Mouse (Mus musculus): ENCODE measurements around the gene Olfr90.
"Not testable (repeated sequence)": the region's sequence is repeated elsewhere in the genome, so short reads cannot be mapped to it uniquely, and the experiment has no call there.

Olfr90 gene

DNA sequence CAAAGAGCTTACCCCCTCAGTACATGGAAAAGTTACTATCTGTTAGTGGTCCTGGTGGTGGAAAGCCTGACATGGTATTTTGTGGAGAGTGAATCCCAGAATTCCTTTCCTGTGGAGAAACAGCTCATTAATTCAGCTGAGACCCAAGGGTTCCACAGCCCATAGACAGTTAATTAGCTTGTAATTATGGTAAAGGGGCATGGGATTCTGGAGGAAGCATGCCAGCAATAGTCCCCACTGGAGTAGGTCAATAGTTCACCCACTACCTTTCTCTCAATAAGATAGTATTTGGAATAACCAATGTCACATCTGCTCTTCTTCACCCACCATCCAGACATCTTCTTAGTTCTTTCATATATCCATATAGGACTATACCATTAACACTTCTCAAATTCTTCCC lies at the start of gene Olfr90:
Olfr90 (minus strand) TSS at position 101 of the 400 bp plus-strand sequence.
- DNase-seq, result no peak

- not testable (repeated sequence) for DNase-seq
Observed at GRCm38 (mm10) chr17:37131366-37131765, 43.1 kb upstream of the Olfr90 start.

GRCm38 (mm10) chr17:37119988-37120387 lies 31.7 kb upstream of the Olfr90 start, which contains the start of gene Olfr92:
TSS of gene Olfr92 (minus strand) at chr17:37120088.
- DNase-seq, result no peak

DNA sequence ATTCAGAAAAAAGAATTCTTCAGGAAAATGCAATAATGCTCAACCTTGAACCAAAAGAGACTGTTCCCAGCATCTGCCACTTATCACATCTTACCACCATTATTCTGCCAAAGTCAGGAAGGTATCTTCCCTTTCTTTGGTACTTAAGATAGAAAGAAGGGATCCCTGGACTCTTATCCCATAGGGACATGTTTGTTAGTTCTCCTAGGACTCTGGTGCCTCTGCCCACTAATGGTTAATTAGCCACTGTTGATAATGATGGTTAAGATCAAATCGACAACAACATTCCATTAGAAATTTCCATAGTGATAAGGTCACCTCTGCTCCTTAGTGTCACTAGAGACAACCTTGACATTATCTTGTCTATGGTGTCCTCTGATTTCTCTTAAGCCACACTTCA lies 9.9 kb upstream of the Olfr90 start, which contains the start of gene Olfr91:
Olfr91 (minus strand) TSS at position 101 of the 400 bp plus-strand sequence.
- no peak for DNase-seq

- DNase-seq, result no peak
Observed at GRCm38 (mm10) chr17:37093289-37093688, 5.0 kb upstream of the Olfr90 start.

DNA sequence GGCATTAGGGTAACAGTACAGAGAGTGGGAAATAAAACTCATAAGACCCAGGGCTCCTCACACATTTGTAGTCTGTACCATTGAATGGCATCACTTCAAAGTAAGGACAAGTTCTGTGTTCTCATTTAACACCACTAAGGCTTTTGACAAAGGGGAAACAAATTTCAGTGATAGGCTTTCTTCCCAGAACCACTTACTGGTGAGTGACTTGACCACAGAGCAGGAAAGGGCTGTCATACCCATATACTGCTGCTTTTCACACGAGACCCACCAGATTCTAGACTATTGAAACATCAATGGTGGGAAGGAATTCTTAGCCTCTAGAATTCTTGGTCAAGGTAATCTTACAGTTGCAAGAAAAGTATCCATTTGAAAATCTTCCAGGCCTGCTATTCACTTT lies 3.9 kb upstream of the Olfr90 start:
- no peak for DNase-seq

GRCm38 (mm10) chr17:37085545-37085944 lies 2.8 kb downstream of the Olfr90 start:
- no peak for DNase-seq

- no peak for DNase-seq
Observed at GRCm38 (mm10) chr17:37084632-37085031, 3.7 kb downstream of the Olfr90 start.

- peak; percentile 74 for DNase-seq
Observed at GRCm38 (mm10) chr17:37083327-37083726, 5.0 kb downstream of the Olfr90 start.

DNA sequence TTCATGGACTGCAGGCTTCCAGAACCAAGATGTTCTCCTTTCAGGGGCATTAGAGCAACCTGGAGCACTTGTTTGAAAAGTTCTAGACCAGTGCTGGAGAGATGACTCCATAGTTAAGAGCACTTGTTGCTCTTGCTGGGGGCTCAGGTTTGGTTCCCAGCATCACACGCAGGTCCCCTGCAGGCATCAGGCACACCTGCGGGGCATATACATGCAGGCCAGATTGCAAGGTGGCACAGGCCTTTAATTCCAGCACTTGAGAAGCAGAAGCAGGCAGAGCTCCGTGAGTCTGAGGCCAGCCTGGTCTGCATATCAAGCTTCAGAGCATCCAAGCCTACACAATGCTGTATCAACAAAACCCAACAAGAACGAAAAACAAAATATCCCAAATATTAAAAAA lies 6.6 kb downstream of the Olfr90 start:
- no peak for DNase-seq

DNA sequence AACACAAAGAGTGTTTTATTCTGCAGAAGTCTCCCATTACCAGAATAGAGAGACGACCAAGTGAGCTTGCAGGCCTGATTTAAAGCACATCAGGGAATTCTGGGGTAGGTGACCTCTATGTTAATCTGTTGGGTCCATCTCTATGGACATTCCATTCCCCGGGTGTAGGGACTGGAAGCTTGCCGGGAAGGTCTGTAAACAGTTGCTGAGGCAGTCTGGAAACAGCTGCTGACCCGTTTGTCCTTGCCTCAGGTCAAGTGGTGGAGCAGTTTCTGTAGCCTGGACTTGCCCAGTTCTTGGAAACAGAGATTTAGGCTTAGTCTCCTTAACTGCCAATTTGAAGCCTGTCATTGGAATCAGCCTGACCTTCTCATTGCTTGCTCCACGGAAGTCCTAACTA lies 8.2 kb downstream of the Olfr90 start:
- DNase-seq, result no peak

DNA sequence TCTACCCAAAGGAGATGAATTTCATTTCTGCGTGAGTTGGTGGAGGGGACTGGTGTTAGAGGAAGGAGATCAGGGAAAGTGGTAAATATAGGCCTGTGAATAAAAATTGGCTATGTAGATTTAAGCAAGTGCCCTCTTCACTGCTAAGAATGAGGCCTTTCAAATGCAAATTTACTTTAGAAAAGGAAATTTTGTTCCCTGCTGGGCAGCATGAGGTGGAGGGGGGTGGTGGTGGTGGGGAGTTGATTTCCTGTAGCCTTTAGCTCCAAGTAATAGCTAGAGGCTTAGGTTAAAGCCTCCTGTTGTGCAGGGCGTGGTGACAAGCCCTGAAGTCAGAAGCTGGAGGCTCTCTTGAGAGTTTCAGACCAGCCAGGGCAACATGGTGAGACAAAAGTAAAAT lies 9.3 kb downstream of the Olfr90 start:
- peak; percentile 32 for DNase-seq

- DNase-seq, result no peak
Observed at GRCm38 (mm10) chr17:37078193-37078592, 10.1 kb downstream of the Olfr90 start.

- no peak for DNase-seq
Observed at GRCm38 (mm10) chr17:37075766-37076165, 12.5 kb downstream of the Olfr90 start.

DNA sequence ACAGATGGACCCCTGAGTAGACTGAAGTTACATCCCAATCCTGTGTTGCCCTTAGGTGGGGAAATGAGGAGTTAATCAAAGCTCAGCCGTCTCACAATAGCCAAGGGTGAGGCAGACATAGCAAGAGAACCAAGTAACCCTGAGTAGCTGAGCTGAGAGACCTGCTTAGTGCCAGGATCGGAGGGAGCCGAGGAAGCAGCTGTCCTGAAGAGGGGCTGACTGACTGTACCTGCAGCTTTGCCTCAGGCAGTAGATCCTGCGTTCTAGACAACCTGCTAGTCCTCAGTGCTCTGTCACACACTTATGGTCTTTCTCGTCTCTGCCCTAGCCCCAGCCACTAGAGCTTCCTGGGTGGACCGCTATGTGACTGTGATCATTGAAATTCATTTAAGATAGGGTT lies 13.1 kb downstream of the Olfr90 start:
- DNase-seq, result no peak

DNA sequence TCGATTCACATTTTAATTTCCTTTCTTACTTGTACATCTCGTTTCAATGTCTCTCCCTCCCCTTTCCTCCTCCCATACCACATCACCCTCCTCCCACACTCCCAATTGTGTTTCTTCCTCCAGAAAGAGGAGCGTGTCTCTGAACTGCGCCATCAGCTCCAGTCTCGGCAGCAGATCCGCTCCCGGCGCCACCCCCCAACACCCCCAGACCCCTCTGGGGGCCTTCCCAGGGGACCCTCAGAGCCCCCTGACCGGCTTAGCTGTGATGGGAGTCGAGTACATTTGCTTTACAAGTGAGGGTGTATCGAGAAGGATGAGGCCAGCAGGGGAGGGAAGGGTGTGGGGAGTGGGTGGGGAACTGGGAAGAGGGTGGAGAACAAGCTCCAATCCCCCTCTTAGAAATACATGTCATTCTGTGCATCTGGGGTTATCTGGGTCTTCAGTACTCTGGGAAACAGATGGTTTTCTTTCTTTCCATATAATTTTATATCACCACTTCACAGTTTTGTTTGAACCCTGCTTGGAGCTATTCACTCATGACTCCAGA lies 15.5 kb downstream of the Olfr90 start:
- no peak for DNase-seq

GRCm38 (mm10) chr17:37072080-37072729 lies 16.1 kb downstream of the Olfr90 start:
- no peak for DNase-seq

DNA sequence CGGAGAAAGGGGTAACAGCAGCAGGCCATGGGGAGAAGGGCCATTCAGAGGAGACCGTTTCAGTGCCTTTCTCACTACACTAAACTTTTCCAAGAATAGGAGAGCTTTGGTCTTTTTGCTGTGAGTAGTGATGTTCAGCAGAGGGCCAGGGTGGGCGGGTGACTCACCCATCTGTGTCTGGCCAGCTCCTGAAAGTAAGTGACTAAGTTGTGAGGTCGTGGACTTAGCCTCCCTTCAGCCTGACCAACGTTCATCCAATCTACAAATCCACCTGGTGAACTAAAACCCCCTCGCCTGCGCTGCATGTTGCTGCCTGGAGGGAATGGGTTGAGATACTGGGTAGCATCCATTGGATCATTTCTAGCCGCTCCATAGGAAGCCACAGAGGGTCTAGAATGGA lies 18.2 kb downstream of the Olfr90 start:
- DNase-seq, result no peak

DNA sequence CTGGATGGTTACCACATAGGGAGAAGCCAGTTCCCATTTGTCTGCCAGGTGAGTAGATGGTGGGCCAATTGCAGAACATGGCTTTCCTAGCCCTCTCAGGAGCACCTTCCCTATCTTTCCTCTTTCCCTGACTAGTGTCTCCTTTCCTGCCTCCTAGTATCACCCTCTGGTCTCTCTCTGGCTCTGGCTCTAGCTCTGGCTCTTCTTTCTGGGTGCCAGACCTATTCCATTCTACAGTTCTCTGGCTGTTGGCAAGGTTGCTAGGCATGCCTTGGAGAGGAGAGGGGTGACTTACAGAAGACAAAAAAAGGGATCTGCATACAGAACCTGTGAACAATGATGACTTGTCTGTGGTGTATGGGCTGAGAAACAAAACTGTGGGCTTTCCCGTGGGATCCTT lies 20.4 kb downstream of the Olfr90 start:
- no peak for DNase-seq

DNA sequence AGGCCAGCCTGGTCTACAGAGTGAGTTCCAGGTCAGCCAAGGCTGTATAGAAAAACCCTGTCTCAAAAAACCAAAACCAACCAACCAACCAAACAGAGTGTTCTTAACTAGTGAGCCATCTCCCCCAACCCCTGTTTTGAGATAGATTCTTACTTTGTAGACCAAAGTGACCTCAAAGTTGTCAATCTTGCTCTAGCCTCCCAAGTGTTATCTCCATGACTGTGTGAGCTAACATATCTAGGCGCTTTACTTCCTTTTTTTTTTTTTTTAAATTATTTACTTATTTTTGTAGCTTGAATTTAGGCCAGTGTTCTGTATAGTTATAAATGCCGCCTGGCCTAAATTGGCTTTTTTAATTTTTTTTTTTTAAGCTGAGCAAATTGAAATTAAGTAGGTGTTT lies 22.3 kb downstream of the Olfr90 start:
- no peak for DNase-seq

DNA sequence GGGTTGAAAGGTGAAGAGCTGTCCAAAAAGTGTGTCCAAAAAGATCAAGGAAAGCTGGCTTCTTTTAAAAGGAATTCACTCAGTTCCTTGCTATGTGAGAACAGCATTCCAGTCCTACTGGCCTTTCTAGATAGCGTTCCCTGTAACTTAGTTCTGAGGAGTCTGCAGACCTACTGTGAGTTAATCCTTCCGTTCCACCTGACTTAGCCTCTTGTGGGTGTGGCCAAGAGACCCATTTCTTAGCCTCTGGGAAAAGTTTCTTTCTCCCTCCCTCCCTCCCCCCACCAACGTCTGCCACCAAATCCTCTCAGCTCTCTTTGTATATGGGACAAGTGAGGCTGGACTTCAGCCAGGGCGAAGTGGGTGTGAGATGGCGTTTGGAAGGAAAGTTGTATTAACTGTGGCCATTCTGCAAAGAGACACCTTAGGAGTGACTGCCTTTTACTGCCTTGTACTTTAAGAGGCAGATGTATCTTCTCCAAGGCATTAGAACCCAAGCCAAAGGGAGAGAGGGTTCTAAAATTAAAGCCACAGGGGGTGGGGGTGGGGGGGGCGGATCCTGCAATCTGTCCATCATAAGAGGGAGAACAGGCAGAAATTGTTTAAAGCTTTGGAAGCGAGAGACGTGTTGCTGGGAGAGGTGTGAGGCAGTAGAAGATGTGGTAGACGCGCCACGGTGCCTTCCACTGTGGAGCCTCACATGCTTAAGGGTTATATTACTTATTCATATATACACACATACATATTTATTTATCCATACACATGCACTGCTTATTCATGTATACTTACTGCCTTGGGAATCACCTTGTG lies 24.4 kb downstream of the Olfr90 start:
- DNase-seq, result no peak

GRCm38 (mm10) chr17:37063063-37063462 lies 25.2 kb downstream of the Olfr90 start:
- no peak for DNase-seq

DNA sequence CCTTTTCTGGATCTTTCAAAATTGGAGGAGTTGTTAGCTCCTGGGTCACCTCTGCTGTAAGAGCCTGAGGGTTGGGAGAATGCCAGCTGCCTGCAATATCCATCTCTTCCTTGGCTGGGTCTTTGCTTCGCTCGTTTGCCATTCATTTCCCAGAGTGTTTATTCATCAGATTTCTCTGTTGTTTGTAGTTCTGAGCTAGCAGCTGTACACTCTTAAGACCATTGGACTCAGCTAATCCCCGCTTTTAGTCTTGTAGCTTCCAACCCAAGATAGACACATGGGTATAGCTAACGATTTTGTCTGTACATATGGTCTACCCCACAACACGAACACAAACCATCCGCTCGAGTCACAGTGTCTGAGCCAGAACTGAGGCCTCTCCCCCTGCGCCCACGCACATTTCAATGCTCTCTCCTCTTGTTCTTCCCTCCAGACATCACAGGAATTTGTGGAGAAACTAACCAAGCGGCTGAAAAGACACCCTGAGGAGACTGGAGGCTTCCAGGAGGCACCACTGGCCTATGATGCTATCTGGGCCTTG lies 26.1 kb downstream of the Olfr90 start:
- DNase-seq, result no peak

DNA sequence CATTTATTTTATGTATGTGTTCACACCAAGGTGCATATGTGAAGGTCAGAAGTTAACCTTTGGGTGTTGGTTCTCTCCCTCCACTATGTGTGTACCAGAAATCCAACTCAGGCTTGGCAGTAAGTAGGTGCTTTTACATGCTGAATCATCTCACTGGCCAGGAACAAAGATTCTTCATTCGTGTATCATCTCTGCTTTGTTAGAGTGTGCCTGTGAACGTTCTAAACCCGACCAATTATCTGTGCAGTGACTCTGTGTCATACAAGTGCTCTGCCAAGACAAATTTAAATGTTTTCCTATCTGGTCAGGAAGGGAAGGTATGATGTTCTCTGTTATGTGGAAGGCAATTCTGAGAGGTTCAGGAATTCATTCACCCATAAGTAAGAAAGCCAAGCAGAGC lies 26.9 kb downstream of the Olfr90 start:
- no peak for DNase-seq
